Mouse (Mus musculus): ENCODE measurements around the gene Itga6.
"Not testable (repeated sequence)": the region's sequence is repeated elsewhere in the genome, so short reads cannot be mapped to it uniquely, and the experiment has no call there.

The Itga6 gene

DNA sequence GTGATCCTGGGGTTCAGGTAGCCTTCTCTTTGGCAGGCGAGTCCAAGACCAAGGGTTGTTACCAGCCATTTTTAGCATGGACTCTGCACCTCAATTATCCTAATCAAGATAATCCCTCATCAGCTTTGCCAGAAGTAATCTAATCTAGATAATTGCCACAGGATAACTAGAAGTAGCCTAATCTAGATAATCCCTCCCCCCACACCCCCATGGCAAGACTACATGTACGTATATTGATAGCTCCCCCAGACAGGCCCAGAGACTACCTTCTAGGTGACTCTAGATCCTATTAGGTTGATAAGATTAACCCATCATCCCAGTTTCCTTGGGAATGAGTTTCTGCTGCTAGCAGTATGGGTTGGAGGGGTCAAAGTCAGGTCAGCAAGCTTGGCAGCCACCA, 146.1 kb downstream of the Itga6 start:
- in situ Hi-C loops (cut with MboI, MseI): no loop called here

DNA sequence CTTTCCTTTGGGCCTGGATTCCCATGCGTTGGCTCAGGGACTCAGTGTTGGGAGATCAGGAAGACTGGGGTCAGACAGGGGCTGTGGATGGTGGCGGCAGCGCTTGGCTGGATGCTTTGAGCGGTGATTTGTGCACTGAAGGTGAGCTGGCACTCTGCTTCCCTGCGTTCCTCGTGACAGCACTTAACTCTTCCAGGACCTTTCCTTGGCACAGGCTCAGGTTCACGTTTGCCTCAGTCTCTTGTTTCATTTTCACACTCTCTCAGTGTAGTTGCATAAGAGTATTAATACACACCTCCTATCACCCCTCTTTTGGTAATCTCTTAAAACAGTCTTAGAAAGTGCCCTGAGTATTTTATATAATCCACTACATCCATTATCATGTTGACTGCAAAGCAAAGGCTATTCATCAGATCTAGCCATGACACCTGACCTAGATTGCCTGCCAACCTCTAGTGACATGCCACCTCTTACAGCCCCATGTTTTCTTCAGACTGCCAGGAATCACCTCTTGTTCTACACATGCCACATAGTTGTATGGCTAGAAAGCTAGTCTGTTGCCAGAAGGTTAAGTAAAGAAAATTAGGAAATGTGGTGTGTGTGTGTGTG, 147.4 kb downstream of the Itga6 start:
- in situ Hi-C loops (cut with MboI, MseI): no loop called here

DNA sequence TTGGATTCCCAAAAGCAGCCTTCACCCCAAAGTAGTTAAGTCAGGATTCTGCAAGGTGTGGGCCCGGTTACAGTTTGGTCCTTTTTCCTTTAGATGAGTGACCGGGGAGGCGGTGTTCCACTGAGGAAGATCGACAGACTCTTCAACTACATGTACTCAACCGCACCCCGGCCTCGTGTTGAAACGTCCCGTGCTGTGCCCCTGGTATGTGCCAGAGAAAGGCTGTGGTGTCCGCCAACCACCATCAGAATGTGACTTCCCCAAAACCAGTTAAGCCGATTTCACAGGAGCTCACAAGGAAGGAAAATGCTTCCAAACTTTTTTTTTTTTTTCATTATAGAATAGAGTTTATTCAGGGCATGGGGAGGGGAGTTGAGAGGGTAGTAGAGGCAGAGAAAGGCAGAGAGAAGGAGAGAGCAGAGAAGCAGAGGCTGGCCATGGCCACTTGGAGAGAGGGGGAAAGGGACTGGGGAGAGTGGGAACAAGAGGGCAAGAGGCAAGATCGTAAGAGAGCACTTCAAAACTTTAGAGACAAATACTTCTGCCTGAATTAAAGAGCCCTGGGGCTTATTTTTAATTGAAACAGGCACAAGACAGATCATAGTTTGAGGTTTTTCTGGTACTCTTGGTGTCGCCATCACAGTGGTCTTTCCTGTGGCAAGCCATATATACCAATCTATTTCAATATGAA, 150.3 kb downstream of the Itga6 start:
- in situ Hi-C loops (cut with MboI, MseI): no loop called here

DNA sequence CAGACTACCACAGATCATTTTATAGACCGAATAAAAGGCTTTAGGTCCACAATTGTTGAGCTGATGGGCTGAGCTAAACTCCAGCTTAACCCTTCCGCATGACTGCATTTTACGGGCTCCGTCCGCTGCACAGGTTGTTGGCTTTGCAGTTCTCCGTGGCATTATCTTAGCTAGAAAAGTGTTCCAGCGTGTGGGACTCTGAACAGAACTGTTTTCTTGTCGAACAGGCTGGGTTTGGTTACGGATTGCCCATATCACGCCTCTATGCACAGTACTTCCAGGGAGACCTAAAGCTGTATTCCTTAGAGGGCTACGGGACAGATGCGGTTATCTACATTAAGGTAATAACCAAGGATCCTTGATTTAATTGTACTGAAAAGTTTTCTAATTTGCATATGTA, 152.0 kb downstream of the Itga6 start:
- in situ Hi-C loops (cut with MboI, MseI): no loop called here

DNA sequence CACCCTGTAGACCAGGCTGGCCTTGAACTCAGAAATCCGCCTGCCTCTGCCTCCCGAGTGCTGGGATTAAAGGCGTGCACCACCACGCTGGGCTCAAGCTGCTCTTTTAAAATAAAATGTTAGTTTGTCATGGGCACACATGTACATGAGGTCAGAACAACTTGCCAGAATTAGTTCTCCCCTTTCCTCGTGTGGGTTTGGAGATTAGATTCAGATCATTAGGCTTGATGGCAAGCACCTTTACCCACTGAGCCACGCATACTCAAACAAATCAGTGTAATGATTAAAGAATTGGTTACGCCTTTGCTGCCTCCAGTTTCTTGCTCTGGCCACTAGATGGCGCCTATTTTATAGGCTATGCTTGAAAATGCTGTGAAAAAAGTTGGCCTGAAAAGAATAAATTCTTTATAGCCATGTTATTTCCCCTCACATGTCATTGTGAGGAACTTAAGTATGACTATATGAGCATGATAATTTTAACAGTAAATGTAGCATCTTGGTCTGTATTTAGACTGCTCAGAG, 153.0 kb downstream of the Itga6 start:
- in situ Hi-C loops (cut with MboI, MseI): no loop called here

DNA sequence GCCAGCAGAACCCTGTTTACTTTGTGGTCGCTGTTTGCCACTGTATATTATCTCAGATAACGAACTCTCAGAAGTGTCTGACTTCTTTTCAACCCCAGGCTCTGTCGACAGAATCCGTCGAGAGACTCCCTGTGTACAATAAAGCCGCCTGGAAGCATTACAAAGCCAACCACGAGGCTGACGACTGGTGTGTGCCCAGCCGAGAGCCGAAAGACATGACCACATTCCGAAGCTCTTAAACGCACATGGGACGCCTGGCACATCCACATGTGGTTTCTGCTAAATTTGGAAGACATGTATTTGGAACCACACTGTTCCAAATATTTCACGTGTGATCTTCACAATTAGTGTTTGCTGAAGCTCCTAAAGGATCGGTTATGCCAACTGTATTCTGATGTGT, 154.5 kb downstream of the Itga6 start:
- in situ Hi-C loops (cut with MboI, MseI): no loop called here

DNA sequence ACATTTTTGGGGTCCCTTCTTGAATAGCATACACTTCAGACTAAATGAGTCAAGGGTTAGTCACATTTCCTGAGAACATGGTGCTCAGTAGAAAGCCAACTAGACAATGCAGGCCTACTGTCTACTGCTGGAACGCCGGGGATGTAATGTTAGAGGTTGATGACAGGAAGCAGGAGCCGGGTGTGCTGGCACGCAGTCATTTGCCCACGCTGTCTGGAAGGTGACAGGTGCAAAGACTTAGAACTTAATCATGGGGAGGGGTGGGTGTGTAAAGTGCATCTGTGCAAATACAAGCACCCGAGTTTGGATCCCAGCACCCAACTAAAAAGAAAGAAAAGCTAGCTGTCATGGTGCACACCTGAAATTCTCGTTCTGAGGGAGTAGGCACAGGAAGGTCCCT, 159.7 kb downstream of the Itga6 start:
- in situ Hi-C loops (cut with MboI, MseI): no loop called here

DNA sequence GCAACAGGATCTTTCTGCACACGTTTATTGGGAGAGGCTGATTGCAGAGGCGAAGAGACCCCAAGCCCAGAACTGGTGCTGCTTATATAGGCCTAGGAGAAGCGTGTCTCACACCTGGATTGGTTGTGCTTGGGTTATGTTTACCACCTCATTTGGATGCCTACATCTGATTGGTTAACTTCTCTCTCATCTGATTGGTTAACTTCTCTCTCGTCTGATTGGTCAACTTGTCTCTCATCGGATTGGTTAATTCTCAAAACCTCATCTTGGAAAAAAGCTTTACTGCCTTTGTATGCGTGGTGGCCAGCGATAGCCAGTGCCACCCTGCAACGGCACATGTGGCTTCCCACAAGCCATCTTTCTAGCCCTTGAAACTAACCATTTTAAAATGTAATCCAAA, 160.9 kb downstream of the Itga6 start:
- in situ Hi-C loops (cut with MboI, MseI): not testable (repeated sequence)
